Mouse (Mus musculus) forebrain, embryonic 14.5 days (tissue): Measurements from ENCODE around the gene Srcin1. TPM values are rescaled to one million over a fixed set of nuclear protein-coding genes. Genes with fewer than 3 reads are reported as not detected.

ENCODE experiments used
- ATAC-seq: fragments of 200-750 bp; cut with Nextera tagmentation; 2 replicates; pipeline ENCODE4 v1.8.0; 2017; ENCODE audit warnings: mild to moderate bottlenecking, moderate library complexity
- DNase-seq: peaks from one replicate; pipeline ENCODE4 v3.0.0-alpha.2; 2015; ENCODE audit warnings: low spot score
- H3K27ac ChIP-seq: fragments of 300-500 bp; sonication (generic); 2 replicates; pipeline ENCODE4 v1.5.1; 2014; ENCODE audit warnings: low read depth, mild to moderate bottlenecking, control low read depth, low read length, moderate library complexity
- H3K27me3 ChIP-seq: fragments of 300-500 bp; sonication (generic); replicated peaks from 2 replicates; pipeline ENCODE4 v1.6.1; 2014; ENCODE audit warnings: low read length, control low read depth, mixed read lengths; ENCODE audit not compliant: control insufficient read depth, insufficient read depth
- H3K36me3 ChIP-seq: fragments of 300-500 bp; sonication (generic); 2 replicates; pipeline ENCODE4 v1.6.1; 2014; ENCODE audit warnings: low read length, control low read depth; ENCODE audit not compliant: control insufficient read depth, insufficient read depth
- H3K4me1 ChIP-seq: fragments of 300-500 bp; sonication (generic); 2 replicates; pipeline ENCODE4 v1.6.1; 2014; ENCODE audit warnings: antibody characterized with exemption, low read length, control low read depth; ENCODE audit not compliant: control insufficient read depth, insufficient read depth
- H3K4me2 ChIP-seq: fragments of 300-500 bp; sonication (generic); 2 replicates; pipeline ENCODE4 v1.6.1; 2014; ENCODE audit warnings: mild to moderate bottlenecking, control low read depth, low read length
- H3K4me3 ChIP-seq: fragments of 300-500 bp; sonication (generic); 2 replicates; pipeline ENCODE4 v1.5.1; 2014; ENCODE audit warnings: low read depth, low read length, control low read depth
- H3K9ac ChIP-seq: fragments of 300-500 bp; sonication (generic); 2 replicates; pipeline ENCODE4 v1.6.1; 2014; ENCODE audit warnings: mild to moderate bottlenecking, low read length, control low read depth, moderate library complexity
- H3K9me3 ChIP-seq: fragments of 300-500 bp; sonication (generic); replicated peaks from 2 replicates; pipeline ENCODE4 v1.6.1; 2016; ENCODE audit warnings: low read length, control low read depth, mixed read lengths; ENCODE audit not compliant: control insufficient read depth
- WGBS: fragments of 180-500 bp; shearing (Covaris S2); extraction: QIAGEN DNeasy Blood & Tissue Kit; methylation state at CpG from one replicate; pipeline ENCODE4 v1.1.7; 2014; 5-methylcytosine and 5-hydroxymethylcytosine counted together
- polyA plus RNA-seq: library from polyadenylated mRNA; unstranded; fragments of >200 nt; fragmentation: Nextera tagmentation; extraction: Ambion mirVana; gene quantifications from 2 replicates; pipeline ENCODE4 v1.2.1, GENCODE M21; 2014

Gene Srcin1
- polyA plus RNA-seq, 1 experiment from 2014 or later, result 5.6 TPM

- Histone ChIP-seq H3K9ac (peak overlapping the region; percentile 32; the same call in 1 of the 2 replicates), H3K9me3 (no peaks in the 10 kb centered on the region), H3K27me3 (no peaks in the 10 kb centered on the region), H3K4me2 (peak overlapping the region; percentile 10; the same call in 1 of the 2 replicates), H3K4me1 (no peaks in the 10 kb centered on the region), H3K27ac (no peak overlapping the region), H3K36me3 (no peaks in the 10 kb centered on the region), H3K4me3 (no peak overlapping the region)
- 33% methylated on average over 24 of the region's 24 CpGs for WGBS
- ATAC-seq, result no peak
- no peak for DNase-seq
These were observed 14.4 kb upstream of the Srcin1 start for GRCm38 (mm10) chr11:97590227-97590960.

- no peak overlapping the region for H3K4me2 ChIP-seq
- WGBS, result 4% methylated on average over 10 of the region's 10 CpGs
- no peak overlapping the region for H3K27ac ChIP-seq
These were observed 13.2 kb upstream of the Srcin1 start for GRCm38 (mm10) chr11:97589216-97589615.

GRCm38 (mm10) chr11:97585932-97586331 lies 9.9 kb upstream of the Srcin1 start:
- Histone ChIP-seq H3K4me1 (no peaks in the 10 kb centered on the region), H3K4me2 (no peak overlapping the region), H3K9ac (no peak overlapping the region), H3K27ac (no peak overlapping the region), H3K36me3 (no peaks in the 10 kb centered on the region), H3K4me3 (no peak overlapping the region), H3K9me3 (no peaks in the 10 kb centered on the region), H3K27me3 (no peaks in the 10 kb centered on the region)
- ATAC-seq (no peak), DNase-seq (no peak)
- 71% methylated on average over 10 of the region's 10 CpGs for WGBS

More at GRCm38 (mm10) chr11:97589216-97589615, 13.2 kb upstream of the Srcin1 start:
- no peaks in the 10 kb centered on the region for H3K9me3 ChIP-seq
- no peak overlapping the region for H3K4me3 ChIP-seq
- ATAC-seq (no peak), DNase-seq (peak; percentile 37)
- no peaks in the 10 kb centered on the region for H3K27me3 ChIP-seq
- no peak overlapping the region for H3K9ac ChIP-seq
- no peaks in the 10 kb centered on the region for H3K36me3 ChIP-seq
- H3K4me1 ChIP-seq, result no peaks in the 10 kb centered on the region

GRCm38 (mm10) chr11:97584476-97584875 lies 8.5 kb upstream of the Srcin1 start:
- Histone ChIP-seq H3K36me3 (no peaks in the 10 kb centered on the region), H3K4me3 (no peak overlapping the region), H3K4me2 (no peak overlapping the region), H3K9ac (no peak overlapping the region), H3K9me3 (no peaks in the 10 kb centered on the region), H3K4me1 (no peaks in the 10 kb centered on the region), H3K27me3 (no peaks in the 10 kb centered on the region), H3K27ac (no peak overlapping the region)
- WGBS, result 78% methylated on average over 7 of the region's 7 CpGs
- ATAC-seq (no peak), DNase-seq (no peak)

GRCm38 (mm10) chr11:97579088-97579857 lies 3.3 kb upstream of the Srcin1 start:
- H3K9me3 ChIP-seq, result no peaks in the 10 kb centered on the region
- no peak overlapping the region for H3K9ac ChIP-seq
- no peaks in the 10 kb centered on the region for H3K27me3 ChIP-seq
- no peak overlapping the region for H3K4me2 ChIP-seq
- peaks cover 12% of the 10 kb centered on the region for H3K4me1 ChIP-seq
- no peak overlapping the region for H3K27ac ChIP-seq
- 7% methylated on average over 10 of the region's 10 CpGs for WGBS
- DNase-seq (peak; percentile 44), ATAC-seq (no peak)
- no peak overlapping the region for H3K4me3 ChIP-seq
- H3K36me3 ChIP-seq, result no peaks in the 10 kb centered on the region

- peaks cover 20% of the 10 kb centered on the region for H3K4me1 ChIP-seq
- no peaks in the 10 kb centered on the region for H3K9me3 ChIP-seq
- H3K9ac ChIP-seq, result no peak overlapping the region
- no peaks in the 10 kb centered on the region for H3K27me3 ChIP-seq
- no peak for ATAC-seq
- WGBS, result 44% methylated on average over 2 of the region's 2 CpGs
- H3K36me3 ChIP-seq, result no peaks in the 10 kb centered on the region
- no peak overlapping the region for H3K27ac ChIP-seq
- no peak overlapping the region for H3K4me3 ChIP-seq
- no peak overlapping the region for H3K4me2 ChIP-seq
- no peak for DNase-seq
These were observed 2.3 kb upstream of the Srcin1 start for GRCm38 (mm10) chr11:97578286-97578685.

GRCm38 (mm10) chr11:97575638-97576037 lies 348 bp downstream of the Srcin1 start:
- Histone ChIP-seq H3K9ac (peak overlapping the region; percentile 99), H3K4me1 (peaks cover 46% of the 10 kb centered on the region), H3K36me3 (no peaks in the 10 kb centered on the region), H3K4me3 (peak overlapping the region; percentile 90), H3K4me2 (peak overlapping the region; percentile 86), H3K27me3 (no peaks in the 10 kb centered on the region), H3K9me3 (no peaks in the 10 kb centered on the region), H3K27ac (peak overlapping the region; percentile 98)
- ATAC-seq (peak; percentile 56), DNase-seq (peak; percentile 90)
- under 1% methylated on average over 18 of the region's 18 CpGs for WGBS

GRCm38 (mm10) chr11:97575075-97575474 lies 911 bp downstream of the Srcin1 start:
- ATAC-seq (peak; percentile 60), DNase-seq (peak; percentile 90)
- peaks cover 52% of the 10 kb centered on the region for H3K4me1 ChIP-seq
- peak overlapping the region; percentile 86 for H3K4me2 ChIP-seq
- peak overlapping the region; percentile 90 for H3K4me3 ChIP-seq
- H3K27ac ChIP-seq, result peak overlapping the region; percentile 98
- H3K9me3 ChIP-seq, result no peaks in the 10 kb centered on the region
- H3K9ac ChIP-seq, result peak overlapping the region; percentile 99
- no peaks in the 10 kb centered on the region for H3K27me3 ChIP-seq
- 0% methylated on average over 12 of the region's 62 CpGs for WGBS
- no peaks in the 10 kb centered on the region for H3K36me3 ChIP-seq
